Mouse (Mus musculus): ENCODE measurements around the gene Omt2a.
"Not testable (repeated sequence)": the region's sequence is repeated elsewhere in the genome, so short reads cannot be mapped to it uniquely, and the experiment has no call there.

Omt2a gene

GRCm38 (mm10) chr9:78298232-78298631, 16.4 kb downstream of the Omt2a start:
- DNase-seq (ENCODE audit: low spot score): no peak

GRCm38 (mm10) chr9:78296089-78296488, 18.5 kb downstream of the Omt2a start:
- peak; percentile 53 for DNase-seq (ENCODE audit: low spot score)

GRCm38 (mm10) chr9:78294781-78295180, 19.8 kb downstream of the Omt2a start:
- not testable (repeated sequence) for DNase-seq (ENCODE audit: low spot score)

GRCm38 (mm10) chr9:78293683-78294082, 20.9 kb downstream of the Omt2a start:
- DNase-seq (ENCODE audit: low spot score): not testable (repeated sequence)

- DNase-seq (ENCODE audit: low spot score): not testable (repeated sequence)
Observed at GRCm38 (mm10) chr9:78292462-78292861, 22.1 kb downstream of the Omt2a start.

- DNase-seq (ENCODE audit: low spot score): not testable (repeated sequence)
Observed at GRCm38 (mm10) chr9:78289723-78290122, 24.9 kb downstream of the Omt2a start, which contains the start of gene Gm10639. Gene Gm10639, plus strand, starts transcription at chr9:78289923.

- not testable (repeated sequence) for DNase-seq (ENCODE audit: low spot score)
Observed at GRCm38 (mm10) chr9:78289063-78289462, 25.5 kb downstream of the Omt2a start.

GRCm38 (mm10) chr9:78282002-78282711, 32.4 kb downstream of the Omt2a start:
- DNase-seq (ENCODE audit: low spot score): peak; percentile 68

- not testable (repeated sequence) for DNase-seq (ENCODE audit: low spot score)
Observed at GRCm38 (mm10) chr9:78270945-78271344, 43.7 kb downstream of the Omt2a start.

Measured in yolk sac, embryonic 10.5 days (tissue).